Mouse (Mus musculus): ENCODE data around the gene Mrps9. TPM values are rescaled to one million over a fixed set of nuclear protein-coding genes. Genes with fewer than 3 reads are reported as not detected.

Gene Mrps9
- polyA plus RNA-seq, 1 experiment: 26.8 TPM

DNA sequence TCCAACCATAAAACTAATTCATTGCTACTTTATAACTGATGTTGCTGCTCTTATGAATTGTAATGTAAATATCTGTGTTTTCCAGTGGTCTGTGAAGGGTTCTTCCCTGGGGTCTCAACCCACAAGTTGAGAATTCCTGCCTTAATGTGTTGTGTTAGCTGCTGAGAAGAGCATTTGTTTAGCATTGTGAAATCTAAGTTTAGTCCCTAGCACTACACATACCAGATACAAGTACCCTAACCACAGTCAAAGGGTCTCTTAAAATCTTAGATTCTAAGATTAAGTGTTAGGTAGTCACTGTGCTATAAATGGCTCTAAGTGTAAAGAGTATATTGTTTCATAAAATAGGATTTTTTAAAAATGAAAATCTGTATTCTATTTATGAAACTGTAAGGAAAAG is 43.7 kb downstream of the Mrps9 start:
- DNase-seq: no peak
- TF ChIP-seq POLR2A (IDR thresholded peaks at IDR 0.05; ENCODE audit: borderline replicate concordance, extremely low read depth, low read depth, low read length) (no peak), CTCF (IDR thresholded peaks at IDR 0.05; ENCODE audit: insufficient read depth, low read length) (no peak)

DNA sequence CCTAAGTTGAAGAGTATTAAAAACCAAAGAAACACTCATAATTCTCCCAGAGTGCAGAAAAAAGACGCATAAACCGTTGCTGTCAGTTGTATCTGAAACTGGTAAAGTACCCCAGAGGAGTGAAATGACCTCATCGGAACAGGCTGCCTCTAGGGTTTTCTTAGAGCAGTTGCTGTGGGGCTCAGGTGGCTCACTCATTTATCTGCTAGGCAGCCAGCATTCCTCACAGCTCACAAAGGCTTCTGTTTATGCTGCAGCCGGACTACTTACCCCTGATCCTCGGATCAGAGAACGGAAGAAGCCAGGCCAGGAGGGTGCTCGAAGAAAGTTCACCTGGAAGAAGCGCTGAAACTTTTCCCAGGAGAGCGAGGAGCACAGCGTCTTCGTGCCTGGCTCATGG is 54.1 kb downstream of the Mrps9 start:
- no peak overlapping the region for H3K4me3 ChIP-seq (replicated peaks; ENCODE audit: extremely low read depth, low read depth, low read length)
- no peaks in the 10 kb centered on the region for H3K4me1 ChIP-seq (ENCODE audit: control insufficient read depth, insufficient read depth, low read length)
- TF ChIP-seq CTCF (IDR thresholded peaks at IDR 0.05; ENCODE audit: insufficient read depth, low read length) (no peak), POLR2A (IDR thresholded peaks at IDR 0.05; ENCODE audit: borderline replicate concordance, extremely low read depth, low read depth, low read length) (no peak)
- 87% methylated on average over 11 of the region's 11 CpGs for WGBS
- no peak for DNase-seq

More for the DNA sequence above, 43.7 kb downstream of the Mrps9 start:
- peaks cover 2% of the 10 kb centered on the region; the same call in 1 of the 2 replicates for H3K4me1 ChIP-seq (ENCODE audit: control insufficient read depth, insufficient read depth, low read length)
- H3K4me3 ChIP-seq (replicated peaks; ENCODE audit: extremely low read depth, low read depth, low read length): no peak overlapping the region

DNA sequence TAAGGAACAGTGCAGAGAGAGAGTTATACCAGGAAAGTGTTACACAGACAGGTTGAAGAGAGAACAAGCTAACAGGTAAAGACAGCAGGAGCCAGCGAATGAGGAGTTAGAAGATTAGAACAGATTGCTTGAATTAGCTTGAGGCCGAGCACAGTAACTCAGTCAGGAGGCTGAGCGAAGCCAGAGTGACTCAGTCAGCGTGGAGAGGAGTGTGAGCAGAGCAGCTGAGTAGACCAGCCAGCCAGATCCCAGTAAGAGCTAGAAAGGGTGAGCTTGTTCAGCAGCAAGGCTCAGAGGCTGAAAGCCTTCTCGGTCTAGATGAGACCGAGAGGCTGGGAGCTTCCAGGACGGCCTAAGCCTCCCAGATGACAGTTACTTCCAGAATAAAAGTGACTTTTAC is 55.7 kb downstream of the Mrps9 start:
- Histone ChIP-seq H3K4me3 (replicated peaks; ENCODE audit: extremely low read depth, low read depth, low read length) (no peak overlapping the region), H3K4me1 (ENCODE audit: control insufficient read depth, insufficient read depth, low read length) (no peaks in the 10 kb centered on the region)
- 83% methylated on average over 7 of the region's 7 CpGs for WGBS
- TF ChIP-seq CTCF (IDR thresholded peaks at IDR 0.05; ENCODE audit: insufficient read depth, low read length) (no peak), POLR2A (IDR thresholded peaks at IDR 0.05; ENCODE audit: borderline replicate concordance, extremely low read depth, low read depth, low read length) (no peak)
- no peak for DNase-seq

DNA sequence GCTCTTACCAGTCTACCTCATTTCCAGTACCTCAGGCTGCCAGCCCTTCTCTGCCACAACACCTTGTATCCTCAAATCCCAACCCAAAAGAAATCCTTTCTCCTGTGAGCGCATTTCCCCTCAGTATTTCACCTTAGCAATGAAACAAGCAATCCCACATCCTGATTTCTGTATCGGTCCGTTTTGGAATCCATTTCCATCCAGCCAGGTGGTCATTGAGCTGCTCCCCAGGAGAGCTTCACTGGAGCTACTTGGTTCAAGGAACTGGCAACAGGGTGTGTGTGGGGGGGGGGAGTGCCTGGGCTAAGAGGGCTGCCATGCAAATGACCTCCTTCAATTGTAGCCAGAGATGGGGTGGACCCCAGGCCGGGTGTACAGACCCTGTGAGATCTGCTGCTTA is 56.1 kb downstream of the Mrps9 start:
- WGBS: 65% methylated on average over 4 of the region's 4 CpGs
- TF ChIP-seq POLR2A (IDR thresholded peaks at IDR 0.05; ENCODE audit: borderline replicate concordance, extremely low read depth, low read depth, low read length) (no peak), CTCF (IDR thresholded peaks at IDR 0.05; ENCODE audit: insufficient read depth, low read length) (no peak)
- no peak for DNase-seq
- Histone ChIP-seq H3K4me3 (replicated peaks; ENCODE audit: extremely low read depth, low read depth, low read length) (no peak overlapping the region), H3K4me1 (ENCODE audit: control insufficient read depth, insufficient read depth, low read length) (no peaks in the 10 kb centered on the region)

DNA sequence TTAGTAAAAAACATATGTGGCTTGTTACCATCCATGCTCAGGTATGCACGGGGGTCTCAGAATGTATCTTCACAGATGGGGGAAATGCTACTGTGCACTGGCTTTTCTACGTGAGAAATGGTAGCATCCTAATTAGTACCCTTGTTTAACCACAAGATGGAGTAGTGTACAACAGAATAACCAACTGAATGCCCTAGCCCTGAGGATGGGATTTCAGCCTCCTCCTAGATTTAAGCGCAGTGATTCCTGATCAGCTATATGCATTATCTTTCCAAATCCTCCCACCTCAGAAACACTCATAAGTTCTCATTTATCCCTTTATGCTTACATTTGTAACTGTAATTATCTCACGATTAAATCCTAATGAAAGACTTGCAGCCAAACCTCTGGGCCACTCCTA is 64.0 kb downstream of the Mrps9 start:
- TF ChIP-seq CTCF (IDR thresholded peaks at IDR 0.05; ENCODE audit: insufficient read depth, low read length): peak; percentile 39; the same call in 1 of the 2 replicates
- no peak for TF ChIP-seq POLR2A (IDR thresholded peaks at IDR 0.05; ENCODE audit: borderline replicate concordance, extremely low read depth, low read depth, low read length)
- DNase-seq: no peak
- 13% methylated on average over 4 of the region's 4 CpGs for WGBS
- no peak overlapping the region for H3K4me3 ChIP-seq (replicated peaks; ENCODE audit: extremely low read depth, low read depth, low read length)
- H3K4me1 ChIP-seq (ENCODE audit: control insufficient read depth, insufficient read depth, low read length): no peaks in the 10 kb centered on the region; the same call in 1 of the 2 replicates

DNA sequence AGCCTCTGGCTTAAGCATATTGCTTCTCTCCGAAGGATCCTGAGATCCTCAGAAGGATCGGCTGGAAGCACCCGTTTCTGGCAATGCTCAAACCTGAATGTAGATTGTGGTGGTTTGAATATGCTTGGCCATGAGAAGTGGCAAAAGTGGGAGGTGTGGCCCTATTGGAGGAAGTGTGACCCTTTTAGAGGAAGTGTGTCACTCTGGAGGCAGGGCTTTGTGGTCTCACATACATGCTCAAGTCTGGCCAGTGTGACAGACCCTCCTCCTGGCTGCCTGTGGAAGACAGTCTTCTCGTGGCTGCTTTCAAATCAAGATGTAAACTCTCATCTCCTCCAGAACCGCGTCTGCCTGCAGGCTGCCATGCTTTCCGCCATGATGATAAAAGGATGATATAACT is 65.7 kb downstream of the Mrps9 start:
- no peak for DNase-seq
- TF ChIP-seq POLR2A (IDR thresholded peaks at IDR 0.05; ENCODE audit: borderline replicate concordance, extremely low read depth, low read depth, low read length): no peak
- no peak for TF ChIP-seq CTCF (IDR thresholded peaks at IDR 0.05; ENCODE audit: insufficient read depth, low read length)
- 77% methylated on average over 7 of the region's 7 CpGs for WGBS
- no peak overlapping the region for H3K4me3 ChIP-seq (replicated peaks; ENCODE audit: extremely low read depth, low read depth, low read length)
- H3K4me1 ChIP-seq (ENCODE audit: control insufficient read depth, insufficient read depth, low read length): no peaks in the 10 kb centered on the region; the same call in 1 of the 2 replicates

DNA sequence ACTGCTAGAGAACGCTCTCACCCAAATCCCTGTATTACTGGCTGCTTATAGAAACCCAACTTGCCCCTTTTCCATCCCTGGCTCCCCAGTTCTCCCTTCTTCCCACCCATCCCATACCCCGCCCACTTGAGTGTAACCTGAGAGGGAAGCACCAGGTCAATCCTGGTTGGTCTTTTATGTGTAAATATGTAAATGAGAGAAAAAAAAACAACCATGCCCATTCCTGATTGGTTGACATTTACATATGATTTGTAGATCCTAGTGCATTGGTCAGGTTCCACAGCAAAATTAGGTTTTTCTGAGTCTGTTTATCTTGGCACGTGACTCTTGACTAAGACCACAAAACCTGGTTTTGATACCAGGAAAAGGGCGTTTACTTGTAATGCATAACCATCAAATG is 66.9 kb downstream of the Mrps9 start:
- DNase-seq: no peak
- TF ChIP-seq CTCF (IDR thresholded peaks at IDR 0.05; ENCODE audit: insufficient read depth, low read length) (no peak), POLR2A (IDR thresholded peaks at IDR 0.05; ENCODE audit: borderline replicate concordance, extremely low read depth, low read depth, low read length) (no peak)
- 33% methylated on average over 4 of the region's 4 CpGs for WGBS

DNA sequence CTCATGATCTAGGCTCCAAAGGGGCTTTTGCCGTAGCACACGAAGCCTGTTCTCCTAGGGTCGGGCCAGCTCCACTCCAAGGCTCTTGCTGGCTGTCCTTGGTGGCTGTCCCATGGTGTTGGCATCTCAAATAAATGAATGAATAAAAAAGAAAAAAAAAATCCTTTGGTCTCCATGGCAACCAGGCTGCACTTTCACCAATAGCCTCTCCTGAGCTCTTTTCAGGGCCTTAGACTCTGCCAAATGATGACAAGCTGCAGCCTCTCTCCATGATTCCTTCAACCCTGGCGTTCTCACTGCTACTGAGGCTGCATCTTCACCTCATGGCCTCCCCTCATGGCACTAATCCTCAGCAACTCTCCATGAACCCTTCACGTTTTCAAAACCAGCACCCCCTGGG is 72.9 kb downstream of the Mrps9 start:
- 69% methylated on average over 5 of the region's 5 CpGs for WGBS
- no peak overlapping the region for H3K4me3 ChIP-seq (replicated peaks; ENCODE audit: extremely low read depth, low read depth, low read length)
- TF ChIP-seq CTCF (IDR thresholded peaks at IDR 0.05; ENCODE audit: insufficient read depth, low read length): no peak
- no peaks in the 10 kb centered on the region for H3K4me1 ChIP-seq (ENCODE audit: control insufficient read depth, insufficient read depth, low read length)
- DNase-seq: no peak

More for the DNA sequence above, 66.9 kb downstream of the Mrps9 start:
- H3K4me1 ChIP-seq (ENCODE audit: control insufficient read depth, insufficient read depth, low read length): no peaks in the 10 kb centered on the region; the same call in 1 of the 2 replicates
- H3K4me3 ChIP-seq (replicated peaks; ENCODE audit: extremely low read depth, low read depth, low read length): no peak overlapping the region

DNA sequence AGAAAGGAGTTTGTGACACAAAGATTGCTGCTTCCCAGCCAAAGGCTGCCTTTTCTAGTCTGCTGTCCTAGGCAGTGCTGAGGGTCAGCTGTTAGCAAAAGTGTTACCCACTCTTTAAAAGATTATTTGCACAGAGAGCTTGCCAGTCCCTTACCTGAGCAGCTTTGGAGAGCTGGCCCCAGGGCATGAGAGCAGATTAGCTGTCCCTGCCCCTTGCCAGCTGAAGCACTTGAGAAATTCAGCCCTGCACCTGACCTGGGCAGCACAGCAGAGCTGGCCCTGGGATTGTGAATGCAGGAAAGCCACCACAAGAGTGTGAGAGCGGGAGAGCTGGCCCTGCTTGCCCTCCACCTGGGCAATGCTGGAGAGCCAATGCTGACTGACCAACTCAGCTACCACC is 82.6 kb downstream of the Mrps9 start:
- no peak overlapping the region for H3K4me3 ChIP-seq (replicated peaks; ENCODE audit: extremely low read depth, low read depth, low read length)
- TF ChIP-seq CTCF (IDR thresholded peaks at IDR 0.05; ENCODE audit: insufficient read depth, low read length): no peak
- no peak for TF ChIP-seq POLR2A (IDR thresholded peaks at IDR 0.05; ENCODE audit: borderline replicate concordance, extremely low read depth, low read depth, low read length)
- DNase-seq: peak; percentile 31
- WGBS: 71% methylated on average over 1 of the region's 1 CpGs
- no peaks in the 10 kb centered on the region for H3K4me1 ChIP-seq (ENCODE audit: control insufficient read depth, insufficient read depth, low read length)

DNA sequence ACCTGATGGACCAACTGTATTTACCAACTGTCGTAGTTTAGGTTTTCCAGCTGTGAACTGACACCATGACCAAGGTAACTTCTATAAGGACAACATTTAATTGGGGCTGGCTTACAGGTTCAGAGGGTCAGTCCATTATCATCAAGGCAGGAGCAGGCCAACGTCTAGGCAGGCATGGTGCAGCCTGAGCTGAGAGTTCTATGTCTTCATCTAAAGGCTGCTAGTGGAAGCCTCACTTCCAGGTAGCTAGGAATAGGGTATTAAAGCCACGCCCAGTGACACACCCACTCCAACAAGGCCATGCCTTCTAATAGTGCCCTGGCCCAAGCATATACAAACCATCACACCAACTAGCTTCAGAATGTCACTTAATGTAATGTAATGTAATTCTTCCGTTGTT is 97.5 kb downstream of the Mrps9 start:
- no peak for TF ChIP-seq CTCF (IDR thresholded peaks at IDR 0.05; ENCODE audit: insufficient read depth, low read length)
- no peak for TF ChIP-seq POLR2A (IDR thresholded peaks at IDR 0.05; ENCODE audit: borderline replicate concordance, extremely low read depth, low read depth, low read length)
- 69% methylated on average over 4 of the region's 4 CpGs for WGBS
- Histone ChIP-seq H3K4me3 (replicated peaks; ENCODE audit: extremely low read depth, low read depth, low read length) (no peak overlapping the region), H3K4me1 (ENCODE audit: control insufficient read depth, insufficient read depth, low read length) (peaks cover 4% of the 10 kb centered on the region)
- DNase-seq: no peak

All from lung, adult 2 months (tissue).